Mouse (Mus musculus): Measurements from ENCODE around the gene Scn4b. TPM values are rescaled to one million over a fixed set of nuclear protein-coding genes. Genes with fewer than 3 reads are reported as not detected.
A peak's percentile ranks its signal among the peaks of the same experiment; 100 is the strongest.

Scn4b gene
- total and polyA plus RNA-seq, 2 experiments from 2014 or later: 0.10 to 0.57 TPM

DNA sequence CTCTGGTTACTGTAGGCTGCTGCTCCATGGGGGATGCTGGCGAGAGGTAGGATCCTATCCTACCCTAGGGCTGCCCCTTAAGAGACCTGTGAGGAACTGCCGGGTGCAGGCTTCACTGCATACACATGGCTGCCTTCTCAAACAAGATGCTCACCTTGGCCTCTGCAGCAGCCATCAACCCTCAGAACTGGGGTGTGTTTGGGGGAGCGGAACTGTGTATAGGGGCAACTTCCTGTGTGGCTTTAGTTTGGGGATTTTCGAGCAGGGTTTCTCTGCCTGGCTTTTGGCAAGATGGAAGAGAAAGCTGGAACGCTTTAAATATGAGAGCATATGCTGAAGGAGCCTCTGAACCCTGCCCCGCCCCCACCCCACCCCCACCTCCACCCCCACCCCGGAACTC is 11.3 kb upstream of the Scn4b start:
- H3K4me3 ChIP-seq (ENCODE audit: low read depth, low read length): no peak overlapping the region
- no peaks in the 10 kb centered on the region for H3K4me1 ChIP-seq (ENCODE audit: control insufficient read depth, insufficient read depth)
- no peak for ATAC-seq (ENCODE audit: insufficient read depth, low read depth)
- TF ChIP-seq CTCF (IDR thresholded peaks at IDR 0.05; ENCODE audit: low read depth) (no peak), EP300 (IDR thresholded peaks at IDR 0.05; ENCODE audit: low read depth) (no peak)
- DNase-seq (ENCODE audit: low spot score): no peak
- no peak overlapping the region for H3K27ac ChIP-seq (ENCODE audit: low read depth)
- no peaks in the 10 kb centered on the region for H3K9me3 ChIP-seq (replicated peaks; ENCODE audit: control insufficient read depth, low read length)
- no peaks in the 10 kb centered on the region for H3K36me3 ChIP-seq (replicated peaks; ENCODE audit: control insufficient read depth, insufficient read depth, low read length)
- 49% methylated on average over 7 of the region's 7 CpGs for WGBS
- H3K9ac ChIP-seq (replicated peaks; ENCODE audit: low read depth, low read length): no peak overlapping the region
- H3K27me3 ChIP-seq (ENCODE audit: control insufficient read depth, insufficient read depth, low read length): 0 out of 2 replicates have a peak, but pooled peaks cover 22% of the 10 kb centered on the region
- no peak overlapping the region for H3K4me2 ChIP-seq (ENCODE audit: low read depth, low read length)

DNA sequence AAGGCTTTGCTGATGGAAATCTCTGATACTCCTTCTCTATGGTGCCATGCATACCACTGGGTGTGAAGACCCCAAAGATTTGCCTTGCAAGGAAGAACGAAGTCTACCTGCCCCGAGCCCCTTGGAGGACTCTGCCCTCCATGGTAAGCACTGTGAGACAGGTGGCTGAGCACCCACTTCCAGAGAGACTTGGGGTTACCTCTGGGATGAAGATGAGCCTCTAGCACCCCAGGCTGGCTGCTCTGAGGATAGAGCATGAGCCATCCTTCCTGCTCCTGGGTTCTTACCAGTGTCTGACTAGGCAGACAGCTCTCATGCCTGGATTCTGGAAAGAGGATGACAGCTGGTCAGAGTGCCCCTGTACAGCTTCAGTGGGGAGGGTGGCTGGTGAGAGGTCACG is 8.1 kb upstream of the Scn4b start:
- Histone ChIP-seq H3K36me3 (replicated peaks; ENCODE audit: control insufficient read depth, insufficient read depth, low read length) (no peaks in the 10 kb centered on the region), H3K4me1 (ENCODE audit: control insufficient read depth, insufficient read depth) (no peaks in the 10 kb centered on the region), H3K9me3 (replicated peaks; ENCODE audit: control insufficient read depth, low read length) (no peaks in the 10 kb centered on the region), H3K4me2 (ENCODE audit: low read depth, low read length) (no peak overlapping the region), H3K9ac (replicated peaks; ENCODE audit: low read depth, low read length) (no peak overlapping the region), H3K4me3 (ENCODE audit: low read depth, low read length) (no peak overlapping the region), H3K27ac (ENCODE audit: low read depth) (no peak overlapping the region), H3K27me3 (ENCODE audit: control insufficient read depth, insufficient read depth, low read length) (peaks cover 36% of the 10 kb centered on the region)
- no peak for ATAC-seq (ENCODE audit: insufficient read depth, low read depth)
- no peak for TF ChIP-seq CTCF (IDR thresholded peaks at IDR 0.05; ENCODE audit: low read depth)
- no peak for TF ChIP-seq EP300 (IDR thresholded peaks at IDR 0.05; ENCODE audit: low read depth)
- no peak for DNase-seq (ENCODE audit: low spot score)
- WGBS: 79% methylated on average over 3 of the region's 3 CpGs

DNA sequence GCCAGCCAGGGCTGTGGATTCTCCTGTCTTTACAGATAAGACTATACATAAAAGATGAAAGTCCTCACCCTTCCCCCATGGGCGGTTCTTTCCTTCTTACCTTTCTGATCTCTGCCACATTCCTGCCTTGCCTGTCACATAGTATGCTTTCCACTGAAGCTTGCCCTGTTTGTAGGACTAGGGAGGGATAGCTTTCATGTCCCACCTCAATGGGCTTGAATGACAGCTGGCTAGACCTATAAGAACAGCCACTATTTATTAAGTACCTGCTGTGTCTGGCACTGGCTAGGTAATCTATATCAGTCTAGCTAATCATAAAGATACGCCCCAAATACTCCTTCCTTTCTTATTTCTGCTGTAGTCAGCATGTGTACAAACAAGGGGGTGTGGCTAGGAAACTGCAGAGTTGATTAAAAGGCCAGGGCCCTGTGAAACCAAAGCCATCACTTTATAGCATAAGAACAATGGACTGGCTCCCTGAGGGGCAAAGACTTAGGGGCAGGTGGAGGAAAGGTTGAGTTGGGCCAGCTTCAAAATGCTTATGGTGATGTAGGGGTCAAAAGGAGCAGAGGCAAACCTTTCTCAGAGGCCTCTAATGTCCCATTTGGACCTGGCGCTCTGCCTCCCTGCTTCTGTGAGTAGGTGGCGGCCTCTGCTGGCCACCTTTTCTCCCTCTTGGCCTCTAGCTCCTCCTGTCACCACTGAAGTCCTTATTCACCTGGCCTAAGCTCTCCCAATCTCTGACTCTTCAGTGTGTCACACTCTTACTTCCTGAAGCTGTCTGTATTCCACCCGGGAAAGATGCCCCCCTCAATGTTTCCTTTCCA is 4.5 kb upstream of the Scn4b start:
- H3K4me2 ChIP-seq (ENCODE audit: low read depth, low read length): no peak overlapping the region
- ATAC-seq (ENCODE audit: insufficient read depth, low read depth) (peak; percentile 31; the same call in 1 of the 2 replicates), DNase-seq (ENCODE audit: low spot score) (peak; percentile 55)
- H3K27me3 ChIP-seq (ENCODE audit: control insufficient read depth, insufficient read depth, low read length): peaks cover 64% of the 10 kb centered on the region
- H3K36me3 ChIP-seq (replicated peaks; ENCODE audit: control insufficient read depth, insufficient read depth, low read length): no peaks in the 10 kb centered on the region
- peaks cover 16% of the 10 kb centered on the region; the same call in 1 of the 2 replicates for H3K4me1 ChIP-seq (ENCODE audit: control insufficient read depth, insufficient read depth)
- H3K27ac ChIP-seq (ENCODE audit: low read depth): no peak overlapping the region
- no peak overlapping the region for H3K4me3 ChIP-seq (ENCODE audit: low read depth, low read length)
- 24% methylated on average over 5 of the region's 5 CpGs for WGBS
- no peaks in the 10 kb centered on the region for H3K9me3 ChIP-seq (replicated peaks; ENCODE audit: control insufficient read depth, low read length)
- TF ChIP-seq CTCF (IDR thresholded peaks at IDR 0.05; ENCODE audit: low read depth) (peak; percentile 62), EP300 (IDR thresholded peaks at IDR 0.05; ENCODE audit: low read depth) (no peak)
- H3K9ac ChIP-seq (replicated peaks; ENCODE audit: low read depth, low read length): no peak overlapping the region

DNA sequence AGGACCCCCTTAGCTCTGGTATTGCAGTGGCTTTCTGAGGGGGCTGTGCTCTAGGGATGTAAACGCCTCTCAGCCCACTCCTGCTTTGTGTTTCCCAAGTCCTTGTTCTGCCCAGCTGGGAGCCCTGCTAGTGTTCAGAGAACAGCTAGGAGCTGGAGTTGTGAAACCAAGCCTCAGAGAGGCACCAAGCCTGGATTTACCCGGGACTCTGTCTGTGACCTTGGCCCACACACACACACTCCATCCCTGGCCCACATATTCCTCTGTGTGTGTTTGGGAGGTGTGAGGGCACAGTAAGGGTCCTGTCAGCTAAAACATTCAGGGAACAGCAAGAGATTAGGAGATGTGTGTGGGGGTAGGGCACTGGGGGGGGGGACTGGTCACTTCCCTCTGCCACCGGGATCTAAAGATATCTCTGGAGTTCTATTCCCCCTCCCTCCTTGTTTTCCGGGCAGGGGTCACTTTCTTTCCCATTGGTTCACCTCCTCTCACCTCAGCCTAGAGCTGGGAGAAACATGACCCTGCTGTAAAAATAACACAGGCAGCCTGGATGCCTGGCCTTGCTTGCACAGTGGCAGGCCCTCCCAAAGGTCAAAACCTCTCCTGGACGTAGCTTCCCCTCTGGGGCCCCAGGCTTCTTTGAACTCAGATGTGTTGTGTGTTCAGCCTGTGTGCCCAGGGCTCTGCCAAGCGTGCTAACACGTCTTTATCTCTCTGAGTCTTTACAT is 1.6 kb upstream of the Scn4b start:
- H3K36me3 ChIP-seq (replicated peaks; ENCODE audit: control insufficient read depth, insufficient read depth, low read length): no peaks in the 10 kb centered on the region
- no peak for TF ChIP-seq EP300 (IDR thresholded peaks at IDR 0.05; ENCODE audit: low read depth)
- TF ChIP-seq CTCF (IDR thresholded peaks at IDR 0.05; ENCODE audit: low read depth): no peak
- H3K4me2 ChIP-seq (ENCODE audit: low read depth, low read length): no peak overlapping the region
- peaks cover 18% of the 10 kb centered on the region; the same call in 1 of the 2 replicates for H3K4me1 ChIP-seq (ENCODE audit: control insufficient read depth, insufficient read depth)
- no peak overlapping the region for H3K4me3 ChIP-seq (ENCODE audit: low read depth, low read length)
- H3K27ac ChIP-seq (ENCODE audit: low read depth): no peak overlapping the region
- WGBS: 19% methylated on average over 7 of the region's 7 CpGs
- no peaks in the 10 kb centered on the region for H3K9me3 ChIP-seq (replicated peaks; ENCODE audit: control insufficient read depth, low read length)
- DNase-seq (ENCODE audit: low spot score) (no peak), ATAC-seq (ENCODE audit: insufficient read depth, low read depth) (0 out of 2 replicates have a peak, but pooled peaks have one; percentile 25)
- no peak overlapping the region for H3K9ac ChIP-seq (replicated peaks; ENCODE audit: low read depth, low read length)
- peaks cover 81% of the 10 kb centered on the region for H3K27me3 ChIP-seq (ENCODE audit: control insufficient read depth, insufficient read depth, low read length)

DNA sequence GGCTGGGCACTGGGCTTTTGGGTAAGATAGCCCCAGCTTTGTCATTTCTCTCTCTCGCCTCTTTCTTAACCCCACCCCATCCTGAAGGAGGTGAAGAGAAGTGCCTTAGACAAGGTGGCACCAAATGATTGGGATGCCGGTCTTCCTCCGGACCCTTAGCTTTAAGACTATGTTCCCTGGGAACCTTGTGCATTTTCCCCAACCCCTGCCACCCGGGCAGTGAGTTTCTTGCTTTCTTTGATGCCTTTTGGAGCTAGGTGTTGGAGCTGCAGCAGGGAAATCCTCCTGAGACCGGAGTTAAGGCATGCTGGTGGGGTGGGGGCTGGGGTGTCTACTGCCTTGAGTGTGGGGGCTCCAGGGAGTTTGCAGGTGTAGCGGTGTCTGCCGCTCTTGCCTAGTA is 887 bp downstream of the Scn4b start:
- ATAC-seq (ENCODE audit: insufficient read depth, low read depth) (no peak), DNase-seq (ENCODE audit: low spot score) (no peak)
- no peak for TF ChIP-seq EP300 (IDR thresholded peaks at IDR 0.05; ENCODE audit: low read depth)
- TF ChIP-seq CTCF (IDR thresholded peaks at IDR 0.05; ENCODE audit: low read depth): no peak
- H3K36me3 ChIP-seq (replicated peaks; ENCODE audit: control insufficient read depth, insufficient read depth, low read length): no peaks in the 10 kb centered on the region
- peaks cover 18% of the 10 kb centered on the region; the same call in 1 of the 2 replicates for H3K4me1 ChIP-seq (ENCODE audit: control insufficient read depth, insufficient read depth)
- peak overlapping the region; percentile 51 for H3K4me3 ChIP-seq (ENCODE audit: low read depth, low read length)
- 8% methylated on average over 7 of the region's 7 CpGs for WGBS
- H3K9me3 ChIP-seq (replicated peaks; ENCODE audit: control insufficient read depth, low read length): no peaks in the 10 kb centered on the region
- H3K9ac ChIP-seq (replicated peaks; ENCODE audit: low read depth, low read length): no peak overlapping the region
- H3K4me2 ChIP-seq (ENCODE audit: low read depth, low read length): peak overlapping the region; percentile 72
- peaks cover 93% of the 10 kb centered on the region for H3K27me3 ChIP-seq (ENCODE audit: control insufficient read depth, insufficient read depth, low read length)
- no peak overlapping the region for H3K27ac ChIP-seq (ENCODE audit: low read depth)
